Mouse (Mus musculus) lung, embryonic 14.5 days (tissue): ENCODE measurements at regions not wholly inside any gene's neighbourhood (a gene's known extent, or its start where the extent isn't known, plus 50 kb on each side); places are given as distances from the start of the nearest gene placed in this dataset.
A peak's percentile ranks its signal among the peaks of the same experiment; 100 is the strongest.

Experiments used
- ATAC-seq: fragments of 200-750 bp; cut with Nextera tagmentation; 2 replicates; pipeline ENCODE4 v1.8.0; 2017; ENCODE audit warnings: mild to moderate bottlenecking, moderate TSS enrichment, moderate library complexity; ENCODE audit not compliant: insufficient read depth
- DNase-seq: peaks from one replicate; pipeline ENCODE4 v3.0.0-alpha.2; 2015
- H3K27ac ChIP-seq: fragments of 300-500 bp; sonication (generic); 2 replicates; pipeline ENCODE4 v1.5.1; 2014; ENCODE audit warnings: low read depth, mild to moderate bottlenecking, moderate library complexity
- H3K27me3 ChIP-seq: fragments of 300-500 bp; sonication (generic); 2 replicates; pipeline ENCODE4 v1.6.1; 2014; ENCODE audit warnings: low read length, control low read depth; ENCODE audit not compliant: insufficient read depth
- H3K36me3 ChIP-seq: fragments of 300-500 bp; sonication (generic); 2 replicates; pipeline ENCODE4 v1.6.1; 2014; ENCODE audit warnings: control low read depth; ENCODE audit not compliant: insufficient read depth
- H3K4me1 ChIP-seq: fragments of 300-500 bp; sonication (generic); 2 replicates; pipeline ENCODE4 v1.6.1; 2014; ENCODE audit warnings: antibody characterized with exemption, control low read depth; ENCODE audit not compliant: insufficient read depth
- H3K4me2 ChIP-seq: fragments of 300-500 bp; sonication (generic); 2 replicates; pipeline ENCODE4 v1.6.1; 2014; ENCODE audit warnings: mild to moderate bottlenecking
- H3K4me3 ChIP-seq: fragments of 300-500 bp; sonication (generic); 2 replicates; pipeline ENCODE4 v1.5.1; 2014; ENCODE audit warnings: low read depth, low read length
- H3K9ac ChIP-seq: fragments of 300-500 bp; sonication (generic); 2 replicates; pipeline ENCODE4 v1.6.1; 2014
- H3K9me3 ChIP-seq: fragments of 300-500 bp; sonication (generic); 2 replicates; pipeline ENCODE4 v1.6.1; 2016; ENCODE audit warnings: low read depth, low read length, control low read depth
- CTCF ChIP-seq: IDR thresholded peaks from 2 replicates; pipeline ENCODE4 v1.5.1; 2016; ENCODE audit warnings: antibody characterized with exemption, low read depth
- WGBS: fragments of 180-500 bp; shearing (Covaris S2); extraction: QIAGEN DNeasy Blood & Tissue Kit; methylation state at CpG from one replicate; pipeline ENCODE4 v1.1.7; 2014; 5-methylcytosine and 5-hydroxymethylcytosine counted together

GRCm38 (mm10) chr1:119299842-119300752 lies 122.0 kb downstream of the Inhbb start:
- WGBS: 80% methylated on average over 12 of the region's 12 CpGs

GRCm38 (mm10) chr1:119298696-119299230 lies 123.3 kb downstream of the Inhbb start:
- Histone ChIP-seq H3K27ac (no peak overlapping the region), H3K9me3 (no peaks in the 10 kb centered on the region), H3K4me3 (no peak overlapping the region), H3K9ac (no peak overlapping the region), H3K36me3 (no peaks in the 10 kb centered on the region), H3K27me3 (no peaks in the 10 kb centered on the region), H3K4me1 (no peaks in the 10 kb centered on the region), H3K4me2 (no peak overlapping the region)
- no peak for TF ChIP-seq CTCF
- WGBS: 77% methylated on average over 6 of the region's 6 CpGs
- no peak for ATAC-seq
- no peak for DNase-seq

More at GRCm38 (mm10) chr1:119299842-119300752, 122.0 kb downstream of the Inhbb start:
- ATAC-seq: no peak
- Histone ChIP-seq H3K27ac (no peak overlapping the region), H3K9me3 (no peaks in the 10 kb centered on the region), H3K4me2 (no peak overlapping the region), H3K9ac (no peak overlapping the region), H3K4me3 (no peak overlapping the region), H3K27me3 (no peaks in the 10 kb centered on the region), H3K36me3 (no peaks in the 10 kb centered on the region), H3K4me1 (0 out of 2 replicates have a peak, but pooled peaks cover 5% of the 10 kb centered on the region)
- DNase-seq: no peak
- TF ChIP-seq CTCF: no peak

GRCm38 (mm10) chr1:119295121-119295520 lies 126.9 kb downstream of the Inhbb start:
- no peak overlapping the region for H3K27ac ChIP-seq
- no peak overlapping the region for H3K9ac ChIP-seq
- 76% methylated on average over 8 of the region's 8 CpGs for WGBS
- no peak for TF ChIP-seq CTCF
- no peaks in the 10 kb centered on the region for H3K4me1 ChIP-seq
- H3K9me3 ChIP-seq: no peaks in the 10 kb centered on the region
- no peaks in the 10 kb centered on the region for H3K27me3 ChIP-seq
- no peak overlapping the region for H3K4me2 ChIP-seq
- ATAC-seq (no peak), DNase-seq (no peak)
- H3K36me3 ChIP-seq: no peaks in the 10 kb centered on the region
- H3K4me3 ChIP-seq: no peak overlapping the region

- no peak for DNase-seq
- Histone ChIP-seq H3K9me3 (no peaks in the 10 kb centered on the region), H3K4me2 (no peak overlapping the region), H3K4me1 (no peaks in the 10 kb centered on the region), H3K9ac (no peak overlapping the region), H3K27me3 (no peaks in the 10 kb centered on the region), H3K4me3 (no peak overlapping the region), H3K36me3 (no peaks in the 10 kb centered on the region), H3K27ac (no peak overlapping the region)
- 71% methylated on average over 9 of the region's 9 CpGs for WGBS
- no peak for TF ChIP-seq CTCF
- no peak for ATAC-seq
These were observed 128.2 kb downstream of the Inhbb start for GRCm38 (mm10) chr1:119293839-119294238.

- DNase-seq: no peak
These were observed 129.8 kb downstream of the Inhbb start for GRCm38 (mm10) chr1:119292216-119292615.

GRCm38 (mm10) chr1:119290165-119290916 lies 131.7 kb downstream of the Inhbb start:
- peak; percentile 66 for ATAC-seq
- Histone ChIP-seq H3K9me3 (no peaks in the 10 kb centered on the region), H3K4me1 (no peaks in the 10 kb centered on the region), H3K9ac (no peak overlapping the region), H3K4me2 (peak overlapping the region; percentile 15; the same call in 1 of the 2 replicates), H3K36me3 (no peaks in the 10 kb centered on the region), H3K4me3 (no peak overlapping the region), H3K27ac (peak overlapping the region; percentile 50; the same call in 1 of the 2 replicates), H3K27me3 (no peaks in the 10 kb centered on the region)
- no peak for TF ChIP-seq CTCF
- WGBS: 57% methylated on average over 8 of the region's 9 CpGs
- peak; percentile 34 for DNase-seq

More at GRCm38 (mm10) chr1:119292216-119292615, 129.8 kb downstream of the Inhbb start:
- H3K4me3 ChIP-seq: no peak overlapping the region
- H3K27me3 ChIP-seq: no peaks in the 10 kb centered on the region
- TF ChIP-seq CTCF: no peak
- ATAC-seq: no peak
- no peak overlapping the region for H3K27ac ChIP-seq
- no peaks in the 10 kb centered on the region for H3K9me3 ChIP-seq
- no peak overlapping the region for H3K4me2 ChIP-seq
- H3K9ac ChIP-seq: no peak overlapping the region
- WGBS: 69% methylated on average over 7 of the region's 7 CpGs
- H3K36me3 ChIP-seq: no peaks in the 10 kb centered on the region
- no peaks in the 10 kb centered on the region for H3K4me1 ChIP-seq
